Mouse (Mus musculus): Measurements from ENCODE around the gene Mogat2.

The Mogat2 gene

GRCm38 (mm10) chr7:99249582-99249911, 11.1 kb upstream of the Mogat2 start:
- Histone ChIP-seq H3K36me3 (ENCODE audit: insufficient read depth, low read length) (no peaks in the 10 kb centered on the region), H3K9me3 (ENCODE audit: low read length) (no peaks in the 10 kb centered on the region), H3K4me3 (replicated peaks; ENCODE audit: low read length) (no peak overlapping the region), H3K27me3 (ENCODE audit: insufficient read depth, low read length) (peaks cover 55% of the 10 kb centered on the region), H3K4me1 (replicated peaks; ENCODE audit: low read depth, low read length) (peaks cover 19% of the 10 kb centered on the region)
- peak; percentile 77 for TF ChIP-seq CTCF (conservative IDR thresholded peaks at IDR 0.05; ENCODE audit: low read length)
- no peak for TF ChIP-seq POU5F1 (IDR thresholded peaks at IDR 0.05; ENCODE audit: borderline replicate concordance, low read length)

GRCm38 (mm10) chr7:99248906-99249581, 10.6 kb upstream of the Mogat2 start:
- Histone ChIP-seq H3K4me3 (replicated peaks; ENCODE audit: low read length) (peak overlapping the region; percentile 71), H3K4me1 (replicated peaks; ENCODE audit: low read depth, low read length) (peaks cover 19% of the 10 kb centered on the region), H3K9me3 (ENCODE audit: low read length) (no peaks in the 10 kb centered on the region), H3K36me3 (ENCODE audit: insufficient read depth, low read length) (no peaks in the 10 kb centered on the region), H3K27me3 (ENCODE audit: insufficient read depth, low read length) (peaks cover 58% of the 10 kb centered on the region)
- TF ChIP-seq NANOG (IDR thresholded peaks at IDR 0.05; ENCODE audit: borderline replicate concordance, low read length), result no peak
- TF ChIP-seq POU5F1 (IDR thresholded peaks at IDR 0.05; ENCODE audit: borderline replicate concordance, low read length), result no peak
- no peak for TF ChIP-seq CTCF (conservative IDR thresholded peaks at IDR 0.05; ENCODE audit: low read length)

GRCm38 (mm10) chr7:99248157-99248742, 9.8 kb upstream of the Mogat2 start:
- H3K27me3 ChIP-seq (ENCODE audit: insufficient read depth, low read length), result peaks cover 58% of the 10 kb centered on the region
- H3K9me3 ChIP-seq (ENCODE audit: low read length), result no peaks in the 10 kb centered on the region
- no peak overlapping the region for H3K4me3 ChIP-seq (replicated peaks; ENCODE audit: low read length)
- peaks cover 19% of the 10 kb centered on the region for H3K4me1 ChIP-seq (replicated peaks; ENCODE audit: low read depth, low read length)
- H3K36me3 ChIP-seq (ENCODE audit: insufficient read depth, low read length), result no peaks in the 10 kb centered on the region
- TF ChIP-seq CTCF (conservative IDR thresholded peaks at IDR 0.05; ENCODE audit: low read length) (no peak), POU5F1 (IDR thresholded peaks at IDR 0.05; ENCODE audit: borderline replicate concordance, low read length) (no peak), NANOG (IDR thresholded peaks at IDR 0.05; ENCODE audit: borderline replicate concordance, low read length) (no peak)

DNA sequence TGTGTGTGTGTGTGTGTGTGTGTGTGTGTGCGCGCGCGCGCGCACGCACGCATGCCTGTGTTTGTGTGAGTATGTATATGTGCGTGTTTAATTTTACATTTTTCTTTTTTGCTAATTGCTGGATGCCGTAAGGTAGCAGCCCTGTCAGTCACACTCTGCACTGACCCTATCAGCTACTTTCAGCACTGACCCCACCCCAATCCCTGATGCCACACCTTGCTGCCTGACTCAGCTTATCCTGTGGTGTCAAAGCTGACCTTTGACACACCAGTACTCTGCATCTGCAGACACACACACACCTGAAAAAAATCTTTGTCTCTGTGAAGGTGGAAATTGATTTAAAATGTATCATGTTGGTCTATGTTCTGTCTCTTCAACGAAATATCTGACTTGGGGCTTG, 3.7 kb upstream of the Mogat2 start:
- TF ChIP-seq POU5F1 (IDR thresholded peaks at IDR 0.05; ENCODE audit: borderline replicate concordance, low read length) (no peak), CTCF (conservative IDR thresholded peaks at IDR 0.05; ENCODE audit: low read length) (no peak), NANOG (IDR thresholded peaks at IDR 0.05; ENCODE audit: borderline replicate concordance, low read length) (no peak)
- Histone ChIP-seq H3K36me3 (ENCODE audit: insufficient read depth, low read length) (no peaks in the 10 kb centered on the region), H3K4me1 (replicated peaks; ENCODE audit: low read depth, low read length) (peaks cover 19% of the 10 kb centered on the region)

GRCm38 (mm10) chr7:99236888-99237660, 1.3 kb downstream of the Mogat2 start:
- no peaks in the 10 kb centered on the region for H3K36me3 ChIP-seq (ENCODE audit: insufficient read depth, low read length)
- peaks cover 39% of the 10 kb centered on the region for H3K27me3 ChIP-seq (ENCODE audit: insufficient read depth, low read length)
- H3K9me3 ChIP-seq (ENCODE audit: low read length), result no peaks in the 10 kb centered on the region
- no peak overlapping the region for H3K4me3 ChIP-seq (replicated peaks; ENCODE audit: low read length)
- no peak for TF ChIP-seq CTCF (conservative IDR thresholded peaks at IDR 0.05; ENCODE audit: low read length)
- no peak for TF ChIP-seq NANOG (IDR thresholded peaks at IDR 0.05; ENCODE audit: borderline replicate concordance, low read length)
- no peak for TF ChIP-seq POU5F1 (IDR thresholded peaks at IDR 0.05; ENCODE audit: borderline replicate concordance, low read length)
- peaks cover 26% of the 10 kb centered on the region for H3K4me1 ChIP-seq (replicated peaks; ENCODE audit: low read depth, low read length)

More for the DNA sequence above, 3.7 kb upstream of the Mogat2 start:
- Histone ChIP-seq H3K4me3 (replicated peaks; ENCODE audit: low read length) (no peak overlapping the region), H3K27me3 (ENCODE audit: insufficient read depth, low read length) (peaks cover 52% of the 10 kb centered on the region), H3K9me3 (ENCODE audit: low read length) (no peaks in the 10 kb centered on the region)

DNA sequence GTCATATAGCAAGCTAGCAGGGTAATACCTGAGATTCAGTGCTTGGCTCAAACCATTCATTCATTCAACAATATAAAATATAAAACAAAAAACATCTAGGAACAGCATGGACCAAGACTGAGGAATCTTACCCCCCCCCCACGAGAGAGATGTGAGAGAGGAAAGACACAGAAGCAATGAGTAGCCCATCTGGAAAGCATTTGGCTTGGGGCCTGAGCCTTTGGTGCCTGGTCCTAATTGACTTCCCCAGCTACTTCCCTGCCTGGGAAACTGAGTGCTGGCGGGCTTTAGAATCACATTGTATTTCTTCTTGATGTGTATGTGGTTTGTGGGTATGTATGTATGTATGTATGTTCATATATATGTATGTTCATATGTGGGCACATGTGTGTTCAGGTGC, 2.8 kb downstream of the Mogat2 start:
- no peak overlapping the region for H3K4me3 ChIP-seq (replicated peaks; ENCODE audit: low read length)
- no peaks in the 10 kb centered on the region for H3K9me3 ChIP-seq (ENCODE audit: low read length)
- peaks cover 25% of the 10 kb centered on the region for H3K4me1 ChIP-seq (replicated peaks; ENCODE audit: low read depth, low read length)
- H3K36me3 ChIP-seq (ENCODE audit: insufficient read depth, low read length), result no peaks in the 10 kb centered on the region
- TF ChIP-seq NANOG (IDR thresholded peaks at IDR 0.05; ENCODE audit: borderline replicate concordance, low read length), result no peak
- no peak for TF ChIP-seq POU5F1 (IDR thresholded peaks at IDR 0.05; ENCODE audit: borderline replicate concordance, low read length)
- no peak for TF ChIP-seq CTCF (conservative IDR thresholded peaks at IDR 0.05; ENCODE audit: low read length)
- peaks cover 40% of the 10 kb centered on the region for H3K27me3 ChIP-seq (ENCODE audit: insufficient read depth, low read length)

- H3K36me3 ChIP-seq (ENCODE audit: insufficient read depth, low read length), result no peaks in the 10 kb centered on the region
Measured at GRCm38 (mm10) chr7:99234916-99235315, 3.5 kb downstream of the Mogat2 start.

DNA sequence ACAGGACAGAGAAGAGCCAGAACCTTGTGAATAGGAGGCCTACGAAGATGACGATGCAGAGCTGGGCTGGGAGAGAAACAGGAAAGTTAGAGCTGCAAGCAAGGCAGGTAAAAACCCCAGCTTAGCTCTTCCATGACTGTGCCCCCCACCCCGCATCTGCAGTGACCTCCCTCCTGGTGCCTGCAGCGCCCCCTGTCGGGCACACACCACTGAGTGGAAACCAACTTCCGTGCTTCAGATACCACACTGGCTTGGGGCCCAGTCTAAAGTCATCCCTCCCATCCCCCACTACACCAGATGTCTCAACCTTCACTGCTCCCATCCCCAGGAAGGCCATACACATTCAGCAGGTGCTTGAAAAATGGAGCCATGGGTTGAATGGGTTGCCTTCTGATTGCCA, 5.8 kb downstream of the Mogat2 start:
- Histone ChIP-seq H3K36me3 (ENCODE audit: insufficient read depth, low read length) (no peaks in the 10 kb centered on the region), H3K27me3 (ENCODE audit: insufficient read depth, low read length) (peaks cover 15% of the 10 kb centered on the region), H3K9me3 (ENCODE audit: low read length) (no peaks in the 10 kb centered on the region), H3K4me1 (replicated peaks; ENCODE audit: low read depth, low read length) (peaks cover 17% of the 10 kb centered on the region), H3K4me3 (replicated peaks; ENCODE audit: low read length) (no peak overlapping the region)
- TF ChIP-seq NANOG (IDR thresholded peaks at IDR 0.05; ENCODE audit: borderline replicate concordance, low read length) (no peak), CTCF (conservative IDR thresholded peaks at IDR 0.05; ENCODE audit: low read length) (peak; percentile 28), POU5F1 (IDR thresholded peaks at IDR 0.05; ENCODE audit: borderline replicate concordance, low read length) (no peak)

More at GRCm38 (mm10) chr7:99234916-99235315, 3.5 kb downstream of the Mogat2 start:
- TF ChIP-seq CTCF (conservative IDR thresholded peaks at IDR 0.05; ENCODE audit: low read length), result no peak
- no peak for TF ChIP-seq POU5F1 (IDR thresholded peaks at IDR 0.05; ENCODE audit: borderline replicate concordance, low read length)
- H3K4me1 ChIP-seq (replicated peaks; ENCODE audit: low read depth, low read length), result peaks cover 25% of the 10 kb centered on the region
- peaks cover 37% of the 10 kb centered on the region for H3K27me3 ChIP-seq (ENCODE audit: insufficient read depth, low read length)
- H3K9me3 ChIP-seq (ENCODE audit: low read length), result no peaks in the 10 kb centered on the region
- H3K4me3 ChIP-seq (replicated peaks; ENCODE audit: low read length), result no peak overlapping the region
